Mouse (Mus musculus) adipocyte (in vitro differentiated cells): ENCODE data around the gene Olfr138.

Experiments
- DNase-seq: peaks from one replicate; pipeline ENCODE4 v3.0.0-alpha.2; 2016; ENCODE audit warnings: low spot score

The Olfr138 gene

GRCm38 (mm10) chr17:38260735-38261134 is at the start of gene Olfr138:
TSS of gene Olfr138 (plus strand) at chr17:38261035.
- no peak for DNase-seq

GRCm38 (mm10) chr17:38307470-38307869 is 46.6 kb downstream of the Olfr138 start, which contains the start of gene Olfr137:
TSS of gene Olfr137 (minus strand) at chr17:38307570.
- DNase-seq = no peak
